Mouse (Mus musculus): Measurements from ENCODE around the gene Dhx15. TPM values are rescaled to one million over a fixed set of nuclear protein-coding genes. Genes with fewer than 3 reads are reported as not detected.

The Dhx15 gene
- polyA plus RNA-seq, 1 experiment: 31.3 TPM

DNA sequence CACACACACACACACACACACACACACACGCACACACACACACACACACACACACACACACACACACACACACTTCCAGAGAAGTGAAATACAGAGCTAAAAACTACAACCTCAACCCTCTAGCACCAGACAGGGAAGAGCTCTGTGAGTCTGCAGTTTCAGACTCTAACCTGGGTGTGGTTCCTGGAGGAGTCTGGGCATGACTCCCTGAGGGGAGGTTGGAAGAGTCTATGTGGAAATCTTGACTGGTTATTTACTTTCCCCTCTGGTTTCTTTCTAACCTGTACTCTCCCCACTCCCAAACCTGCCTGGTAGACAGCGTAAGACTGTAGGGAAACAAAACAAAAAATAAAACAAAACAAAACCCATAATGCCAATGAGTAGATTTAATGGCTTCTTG is 41.9 kb upstream of the Dhx15 start:
- H3K27ac ChIP-seq (ENCODE audit: insufficient read depth, low read length): no peak overlapping the region
- no peak for DNase-seq (ENCODE audit: low read depth in 1 of 2, low spot score in 2 of 2)
- H3K4me1 ChIP-seq (ENCODE audit: control insufficient read depth, insufficient read depth, insufficient read length): no peaks in the 10 kb centered on the region
- H3K27me3 ChIP-seq (ENCODE audit: control insufficient read depth, insufficient read depth, low read length): no peaks in the 10 kb centered on the region
- TF ChIP-seq CTCF (IDR thresholded peaks at IDR 0.05; ENCODE audit: extremely low read depth, insufficient read depth, insufficient read length, insufficient replicate concordance): no peak
- no peak for TF ChIP-seq POLR2A (IDR thresholded peaks at IDR 0.05; ENCODE audit: low read depth, low read length)
- no peak overlapping the region for H3K4me3 ChIP-seq (ENCODE audit: extremely low read depth, insufficient read depth, insufficient read length)
- no peaks in the 10 kb centered on the region for H3K36me3 ChIP-seq (ENCODE audit: control insufficient read depth, insufficient read depth, low read length)
- WGBS: 84% methylated on average over 2 of the region's 2 CpGs

DNA sequence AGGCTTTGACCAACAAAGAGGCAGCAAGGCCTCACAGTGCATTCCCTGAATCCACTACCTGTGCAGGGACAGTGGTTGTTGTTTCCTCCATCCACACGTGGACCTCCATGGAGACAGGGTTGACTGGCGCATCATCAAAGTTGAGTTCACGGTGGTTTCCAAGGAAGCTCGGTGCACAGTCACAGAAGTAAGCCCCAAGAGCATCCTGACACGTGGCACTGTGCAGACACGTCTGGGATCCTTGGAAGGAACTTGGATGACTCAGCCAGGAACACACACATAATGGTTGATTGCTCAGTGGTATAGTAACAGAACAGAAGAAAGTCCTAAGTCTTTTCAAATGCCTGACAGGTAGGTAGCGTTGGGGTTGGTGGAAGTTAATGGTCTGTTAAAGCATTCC is 40.2 kb upstream of the Dhx15 start:
- TF ChIP-seq CTCF (IDR thresholded peaks at IDR 0.05; ENCODE audit: extremely low read depth, insufficient read depth, insufficient read length, insufficient replicate concordance): no peak
- no peak for TF ChIP-seq POLR2A (IDR thresholded peaks at IDR 0.05; ENCODE audit: low read depth, low read length)

DNA sequence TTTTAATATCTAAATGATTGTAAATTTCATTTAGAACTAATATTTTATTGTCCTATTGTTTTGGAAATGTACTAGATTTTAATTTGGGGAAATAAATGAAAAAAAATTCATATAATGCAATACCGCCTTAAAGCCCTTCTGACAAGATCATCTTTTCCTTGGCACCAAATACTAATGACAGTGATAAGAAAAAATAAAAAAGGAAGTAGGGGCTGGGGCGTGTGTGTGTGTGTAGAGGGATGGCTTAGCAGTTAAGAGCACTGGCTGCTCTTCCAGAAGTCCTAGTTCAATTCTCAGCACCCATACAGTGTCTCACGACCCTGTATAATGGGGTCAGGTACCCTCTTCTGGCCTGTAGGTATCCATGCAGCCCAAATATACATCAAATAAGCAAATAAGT is 36.4 kb upstream of the Dhx15 start:
- no peak overlapping the region for H3K27ac ChIP-seq (ENCODE audit: insufficient read depth, low read length)
- H3K4me1 ChIP-seq (ENCODE audit: control insufficient read depth, insufficient read depth, insufficient read length): no peaks in the 10 kb centered on the region
- WGBS: 59% methylated on average over 3 of the region's 3 CpGs
- no peak for DNase-seq (ENCODE audit: low read depth in 1 of 2, low spot score in 2 of 2)
- H3K4me3 ChIP-seq (ENCODE audit: extremely low read depth, insufficient read depth, insufficient read length): no peak overlapping the region
- H3K27me3 ChIP-seq (ENCODE audit: control insufficient read depth, insufficient read depth, low read length): no peaks in the 10 kb centered on the region
- TF ChIP-seq POLR2A (IDR thresholded peaks at IDR 0.05; ENCODE audit: low read depth, low read length) (no peak), CTCF (IDR thresholded peaks at IDR 0.05; ENCODE audit: extremely low read depth, insufficient read depth, insufficient read length, insufficient replicate concordance) (no peak)
- H3K36me3 ChIP-seq (ENCODE audit: control insufficient read depth, insufficient read depth, low read length): no peaks in the 10 kb centered on the region

More for the DNA sequence above, 40.2 kb upstream of the Dhx15 start:
- H3K4me3 ChIP-seq (ENCODE audit: extremely low read depth, insufficient read depth, insufficient read length): no peak overlapping the region
- WGBS: 88% methylated on average over 7 of the region's 7 CpGs
- no peak for DNase-seq (ENCODE audit: low read depth in 1 of 2, low spot score in 2 of 2)
- no peaks in the 10 kb centered on the region for H3K4me1 ChIP-seq (ENCODE audit: control insufficient read depth, insufficient read depth, insufficient read length)
- H3K27ac ChIP-seq (ENCODE audit: insufficient read depth, low read length): no peak overlapping the region
- H3K27me3 ChIP-seq (ENCODE audit: control insufficient read depth, insufficient read depth, low read length): no peaks in the 10 kb centered on the region
- no peaks in the 10 kb centered on the region for H3K36me3 ChIP-seq (ENCODE audit: control insufficient read depth, insufficient read depth, low read length)

DNA sequence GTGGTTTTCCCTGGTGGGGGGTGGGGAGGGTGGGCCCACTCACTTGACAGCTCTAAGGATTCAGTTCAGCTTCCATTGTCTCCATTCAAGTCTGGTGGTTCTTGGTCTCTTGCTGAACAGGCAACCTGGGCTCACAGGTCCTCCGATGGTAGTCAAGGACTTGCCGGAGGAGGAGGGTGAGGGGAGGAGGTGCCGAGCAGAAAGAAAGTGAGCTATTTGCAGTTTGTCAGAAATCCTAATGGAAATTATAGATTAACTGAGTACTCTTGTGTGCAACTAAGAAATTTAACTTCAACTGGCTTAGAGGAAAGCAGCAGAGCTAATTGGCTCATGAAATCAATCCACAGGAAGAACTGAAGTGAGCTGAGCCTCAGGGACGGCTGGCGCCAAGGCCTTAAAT is 31.3 kb upstream of the Dhx15 start:
- TF ChIP-seq POLR2A (IDR thresholded peaks at IDR 0.05; ENCODE audit: low read depth, low read length) (no peak), CTCF (IDR thresholded peaks at IDR 0.05; ENCODE audit: extremely low read depth, insufficient read depth, insufficient read length, insufficient replicate concordance) (no peak)
- no peaks in the 10 kb centered on the region for H3K36me3 ChIP-seq (ENCODE audit: control insufficient read depth, insufficient read depth, low read length)
- H3K27ac ChIP-seq (ENCODE audit: insufficient read depth, low read length): no peak overlapping the region
- no peak overlapping the region for H3K4me3 ChIP-seq (ENCODE audit: extremely low read depth, insufficient read depth, insufficient read length)
- no peak for DNase-seq (ENCODE audit: low read depth in 1 of 2, low spot score in 2 of 2)
- peaks cover 3% of the 10 kb centered on the region; the same call in 1 of the 2 replicates for H3K4me1 ChIP-seq (ENCODE audit: control insufficient read depth, insufficient read depth, insufficient read length)
- 96% methylated on average over 5 of the region's 5 CpGs for WGBS
- no peaks in the 10 kb centered on the region for H3K27me3 ChIP-seq (ENCODE audit: control insufficient read depth, insufficient read depth, low read length)

DNA sequence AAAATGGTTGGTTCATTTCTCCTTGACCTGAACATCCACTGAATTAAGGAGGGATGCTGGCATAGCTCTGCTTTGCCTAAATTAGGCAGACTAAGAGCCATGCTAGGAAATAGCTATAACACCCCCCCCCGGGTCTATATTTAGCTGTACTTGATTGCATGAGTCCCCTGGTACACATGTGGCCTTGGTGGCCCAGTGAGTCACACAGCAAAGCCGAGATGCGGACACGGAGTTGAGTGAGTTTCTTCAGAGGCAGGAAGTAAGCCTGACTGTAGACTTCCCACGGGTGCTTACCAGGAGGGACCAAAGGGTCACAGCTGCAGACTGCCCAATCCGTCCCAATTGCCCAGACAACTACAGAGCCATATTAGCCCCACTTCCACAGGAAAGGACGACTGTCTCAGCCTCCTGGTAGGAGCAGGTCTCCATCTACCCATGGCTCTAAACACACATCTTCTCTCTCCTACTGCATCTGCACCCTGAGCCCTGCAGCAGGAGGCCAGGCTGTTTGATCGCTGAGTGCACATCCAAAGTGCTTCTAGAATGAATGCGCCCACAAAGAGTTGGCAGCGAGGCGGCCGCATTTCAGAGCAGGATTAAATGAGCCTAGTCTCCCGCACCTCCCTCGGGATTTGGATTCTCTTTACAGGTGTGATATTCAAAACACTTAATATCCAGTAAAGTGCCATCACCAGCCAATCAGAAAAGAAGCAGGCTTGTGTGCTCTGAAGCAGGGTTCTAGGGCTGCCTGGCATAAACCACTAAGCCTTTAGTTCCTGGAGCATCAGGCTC is 29.9 kb upstream of the Dhx15 start:
- DNase-seq (ENCODE audit: low read depth in 1 of 2, low spot score in 2 of 2): no peak
- H3K4me3 ChIP-seq (ENCODE audit: extremely low read depth, insufficient read depth, insufficient read length): no peak overlapping the region
- H3K36me3 ChIP-seq (ENCODE audit: control insufficient read depth, insufficient read depth, low read length): no peaks in the 10 kb centered on the region
- peaks cover 3% of the 10 kb centered on the region; the same call in 1 of the 2 replicates for H3K4me1 ChIP-seq (ENCODE audit: control insufficient read depth, insufficient read depth, insufficient read length)
- 59% methylated on average over 14 of the region's 14 CpGs for WGBS
- no peak overlapping the region for H3K27ac ChIP-seq (ENCODE audit: insufficient read depth, low read length)
- H3K27me3 ChIP-seq (ENCODE audit: control insufficient read depth, insufficient read depth, low read length): no peaks in the 10 kb centered on the region
- TF ChIP-seq POLR2A (IDR thresholded peaks at IDR 0.05; ENCODE audit: low read depth, low read length) (no peak), CTCF (IDR thresholded peaks at IDR 0.05; ENCODE audit: extremely low read depth, insufficient read depth, insufficient read length, insufficient replicate concordance) (no peak)

DNA sequence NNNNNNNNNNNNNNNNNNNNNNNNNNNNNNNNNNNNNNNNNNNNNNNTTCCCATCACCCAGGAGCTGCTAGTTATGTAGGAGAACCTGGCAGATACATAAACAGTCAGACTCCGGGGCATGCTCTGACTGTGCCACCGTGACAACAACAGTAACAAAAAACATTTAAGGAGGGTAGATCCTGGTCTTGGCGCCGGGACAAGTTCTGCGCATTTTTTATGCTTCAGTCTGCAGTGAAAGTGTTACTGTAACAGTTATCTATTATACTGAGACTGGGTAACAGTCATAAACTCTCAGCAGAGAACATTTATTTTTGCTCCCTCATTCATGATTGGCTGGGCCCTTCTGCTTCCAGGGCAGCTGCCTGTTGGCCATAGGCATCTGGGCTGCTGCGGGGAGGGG is 27.9 kb upstream of the Dhx15 start:
- Histone ChIP-seq H3K27me3 (ENCODE audit: control insufficient read depth, insufficient read depth, low read length) (no peaks in the 10 kb centered on the region), H3K36me3 (ENCODE audit: control insufficient read depth, insufficient read depth, low read length) (no peaks in the 10 kb centered on the region), H3K27ac (ENCODE audit: insufficient read depth, low read length) (no peak overlapping the region), H3K4me1 (ENCODE audit: control insufficient read depth, insufficient read depth, insufficient read length) (peaks cover 3% of the 10 kb centered on the region; the same call in 1 of the 2 replicates), H3K4me3 (ENCODE audit: extremely low read depth, insufficient read depth, insufficient read length) (no peak overlapping the region)
- no peak for TF ChIP-seq CTCF (IDR thresholded peaks at IDR 0.05; ENCODE audit: extremely low read depth, insufficient read depth, insufficient read length, insufficient replicate concordance)
- TF ChIP-seq POLR2A (IDR thresholded peaks at IDR 0.05; ENCODE audit: low read depth, low read length): no peak
- DNase-seq (ENCODE audit: low read depth in 1 of 2, low spot score in 2 of 2): no peak
- 88% methylated on average over 6 of the region's 6 CpGs for WGBS
